Mouse (Mus musculus): ENCODE measurements at regions not wholly inside any gene's neighbourhood (a gene's known extent, or its start where the extent isn't known, plus 50 kb on each side); places are given as distances from the start of the nearest gene placed in this dataset.

DNA sequence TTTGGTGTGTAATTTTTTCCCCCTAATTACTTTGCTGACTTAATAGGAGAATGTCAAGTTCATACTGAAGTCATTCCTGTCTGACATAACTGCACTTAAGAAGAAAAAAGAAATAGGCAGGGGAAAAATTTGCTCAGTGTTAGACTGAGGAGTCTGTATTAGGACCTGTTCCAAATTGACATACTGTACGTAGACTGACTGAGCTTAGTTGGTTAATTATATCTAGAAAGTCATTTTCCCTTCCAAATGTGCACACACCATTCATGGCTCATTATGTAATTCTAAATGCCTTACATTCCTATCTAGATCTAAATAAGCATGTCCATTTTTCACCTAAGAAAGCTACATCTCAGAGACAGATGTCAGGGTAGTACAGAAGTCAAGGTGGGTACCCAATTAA, 435.6 kb upstream of the Htr2a start:
- TF ChIP-seq CTCF (IDR thresholded peaks at IDR 0.05; ENCODE audit: low read depth, low read length) = no peak
- no peak for TF ChIP-seq POLR2A (IDR thresholded peaks at IDR 0.05; ENCODE audit: borderline replicate concordance, low read depth, low read length)

Measured in bone marrow macrophage, adult 2 months (primary cell).